Mouse (Mus musculus): ENCODE results near the gene Ndufa4. TPM values are rescaled to one million over a fixed set of nuclear protein-coding genes. Genes with fewer than 3 reads are reported as not detected.

Ndufa4 gene
- 795 TPM for polyA plus RNA-seq (2012; fragmentation: generic; extraction: Trizol)
- long read RNA-seq, experiment 1, transcript Ndufa4-205 (4 exons, 610 nt) = major isoform, 596 of 623 reads
- long read RNA-seq, experiment 1, partial matches to known transcripts = 14 of 623 reads
- long read RNA-seq, experiment 1, other reads (novel, unspliced or antisense) = 7 of 623 reads
- long read RNA-seq, experiment 2, transcript Ndufa4-205 (4 exons, 610 nt) = major isoform, 129 of 163 reads
- long read RNA-seq, experiment 2, partial matches to known transcripts = 32 of 163 reads
- long read RNA-seq, experiment 2, other reads (novel, unspliced or antisense) = 1 of 163 reads

DNA sequence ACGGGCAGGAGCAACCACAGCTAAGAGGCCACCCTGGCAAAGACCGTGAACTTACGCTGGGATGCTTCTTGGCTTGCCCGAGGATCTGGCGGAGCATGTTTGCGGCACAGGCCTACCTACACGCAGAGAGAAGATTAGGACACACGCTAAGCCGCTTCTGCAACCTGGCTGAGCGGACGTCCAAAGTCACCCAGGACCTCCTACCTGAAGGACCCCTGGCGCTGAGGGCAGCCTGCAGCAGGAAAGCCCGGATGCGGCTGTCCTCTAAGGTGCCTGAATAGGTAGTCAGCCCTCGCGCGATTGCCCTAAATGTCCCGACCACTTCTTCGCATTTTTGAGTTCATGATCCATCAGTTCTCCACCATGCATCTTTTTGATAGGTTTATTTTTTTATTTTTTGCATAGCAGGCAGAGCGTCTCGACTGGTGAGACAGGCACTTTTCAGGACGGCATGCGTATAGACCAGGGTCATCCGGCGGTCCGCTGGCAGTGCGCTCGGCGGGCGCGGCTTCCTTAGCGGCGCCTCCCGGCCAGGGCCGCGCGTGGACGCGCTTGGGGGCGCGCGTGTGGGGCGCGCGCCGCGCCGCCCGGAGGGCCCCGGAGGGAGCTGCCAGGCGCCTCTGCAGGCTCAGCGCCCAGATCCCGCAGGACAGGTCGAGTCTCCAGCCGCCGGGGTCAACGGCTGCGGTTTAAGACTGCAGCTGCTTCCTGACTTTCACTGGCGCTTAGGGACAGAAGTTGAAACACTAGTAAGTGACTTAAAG is at the start of gene Ndufa4, which contains the start of gene Phf14:
Gene Ndufa4, minus strand, starts transcription at position 229 of the 764 bp plus-strand sequence.
Gene Phf14, plus strand, starts transcription at position 541 of the 764 bp plus-strand sequence.
- peak within 1 kb of the TSS; percentile 92 for H3K4me3 ChIP-seq (ENCODE audit: insufficient read depth, poor library complexity, severe bottlenecking)
- peak within 1 kb of the TSS; percentile 99 for H3ac ChIP-seq (ENCODE audit: control insufficient read depth, insufficient read length, low read depth)
- peaks cover 28% of the 10 kb centered on the region for H3K36me3 ChIP-seq (ENCODE audit: control insufficient read depth, insufficient read depth)
- H3K79me2 ChIP-seq (ENCODE audit: control insufficient read depth, insufficient read depth) = peaks cover 49% of the 10 kb centered on the region
- peak; percentile 100 for TF ChIP-seq MAX (IDR thresholded peaks at IDR 0.05)
- TF ChIP-seq MYOD1 (IDR thresholded peaks at IDR 0.05; ENCODE audit: control insufficient read depth, insufficient read length, low read depth) = peak; percentile 72
- no peak for TF ChIP-seq USF1 (IDR thresholded peaks at IDR 0.05; ENCODE audit: low read depth)
- no peaks in the 10 kb centered on the region for H3K27me3 ChIP-seq (ENCODE audit: control insufficient read depth, insufficient read depth, insufficient read length)
- H3K79me3 ChIP-seq (ENCODE audit: low read depth) = peaks cover 48% of the 10 kb centered on the region

DNA sequence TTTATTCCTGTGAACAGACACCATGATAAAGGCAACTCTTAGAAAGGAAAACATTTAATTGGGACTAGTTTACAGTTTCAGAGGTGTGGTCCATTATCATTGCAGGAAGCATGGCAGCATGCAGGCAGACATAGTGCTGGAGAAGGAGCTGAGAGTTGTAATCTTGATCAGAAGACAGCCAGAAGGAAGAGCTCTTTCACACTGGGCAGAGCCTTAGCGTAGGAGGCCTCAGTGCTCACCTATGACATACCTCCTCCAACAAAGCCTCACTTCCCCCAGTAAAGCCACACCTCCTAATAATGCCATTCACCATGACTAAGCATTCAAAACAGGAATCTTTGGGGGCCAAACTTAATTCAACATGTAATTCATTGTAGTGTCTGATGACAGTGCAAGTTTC is 40.8 kb upstream of the Ndufa4 start:
- H3K79me2 ChIP-seq (ENCODE audit: control insufficient read depth, insufficient read depth) = peaks cover 8% of the 10 kb centered on the region
- peaks cover 36% of the 10 kb centered on the region for H3K36me3 ChIP-seq (ENCODE audit: control insufficient read depth, insufficient read depth)
- TF ChIP-seq USF1 (IDR thresholded peaks at IDR 0.05; ENCODE audit: low read depth) (no peak), MYOG (IDR thresholded peaks at IDR 0.05; ENCODE audit: control insufficient read depth, extremely low read depth, insufficient read length) (no peak), MAX (IDR thresholded peaks at IDR 0.05) (no peak), MYOD1 (IDR thresholded peaks at IDR 0.05; ENCODE audit: control insufficient read depth, insufficient read length, low read depth) (no peak), CTCF (IDR thresholded peaks at IDR 0.05; ENCODE audit: control insufficient read depth, insufficient read depth, insufficient read length) (no peak), FOSL1 (IDR thresholded peaks at IDR 0.05; ENCODE audit: insufficient read depth, low read length, poor library complexity, severe bottlenecking) (no peak), CEBPB (IDR thresholded peaks at IDR 0.05; ENCODE audit: low read depth) (no peak)
- no peak overlapping the region for H3K4me3 ChIP-seq (ENCODE audit: insufficient read depth, poor library complexity, severe bottlenecking)
- H3K79me3 ChIP-seq (ENCODE audit: low read depth) = peaks cover 18% of the 10 kb centered on the region
- H3K27me3 ChIP-seq (ENCODE audit: control insufficient read depth, insufficient read depth, insufficient read length) = no peaks in the 10 kb centered on the region
- H3ac ChIP-seq (ENCODE audit: control insufficient read depth, insufficient read length, low read depth) = no peak overlapping the region

DNA sequence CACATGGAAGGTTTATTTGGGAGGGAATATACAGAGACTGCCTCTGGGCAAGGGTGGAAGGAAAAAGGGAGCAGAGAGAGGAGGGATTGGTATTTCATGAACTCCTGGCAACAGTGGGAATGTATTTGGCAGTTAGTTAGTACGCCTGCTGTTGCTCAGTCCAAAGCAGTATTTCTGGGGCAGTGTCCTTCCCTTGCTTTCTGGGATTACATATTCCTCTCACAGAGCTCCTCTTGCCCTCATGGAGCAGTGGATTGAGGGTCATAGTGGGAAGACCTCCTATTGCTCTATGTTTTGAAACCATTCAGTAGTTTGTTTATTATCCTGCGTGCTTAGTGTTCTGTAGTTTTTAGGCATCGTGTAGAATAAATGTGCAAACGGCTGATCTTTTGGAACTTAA is 34.8 kb upstream of the Ndufa4 start:
- Histone ChIP-seq H3ac (ENCODE audit: control insufficient read depth, insufficient read length, low read depth) (no peak overlapping the region), H3K27me3 (ENCODE audit: control insufficient read depth, insufficient read depth, insufficient read length) (no peaks in the 10 kb centered on the region), H3K36me3 (ENCODE audit: control insufficient read depth, insufficient read depth) (peaks cover 33% of the 10 kb centered on the region), H3K79me2 (ENCODE audit: control insufficient read depth, insufficient read depth) (peaks cover 5% of the 10 kb centered on the region), H3K4me3 (ENCODE audit: insufficient read depth, poor library complexity, severe bottlenecking) (no peak overlapping the region), H3K79me3 (ENCODE audit: low read depth) (peaks cover 12% of the 10 kb centered on the region)
- TF ChIP-seq CEBPB (IDR thresholded peaks at IDR 0.05; ENCODE audit: low read depth) (no peak), CTCF (IDR thresholded peaks at IDR 0.05; ENCODE audit: control insufficient read depth, insufficient read depth, insufficient read length) (no peak), MYOD1 (IDR thresholded peaks at IDR 0.05; ENCODE audit: control insufficient read depth, insufficient read length, low read depth) (no peak), MYOG (IDR thresholded peaks at IDR 0.05; ENCODE audit: control insufficient read depth, extremely low read depth, insufficient read length) (no peak), MAX (IDR thresholded peaks at IDR 0.05) (no peak), USF1 (IDR thresholded peaks at IDR 0.05; ENCODE audit: low read depth) (no peak), FOSL1 (IDR thresholded peaks at IDR 0.05; ENCODE audit: insufficient read depth, low read length, poor library complexity, severe bottlenecking) (no peak)

DNA sequence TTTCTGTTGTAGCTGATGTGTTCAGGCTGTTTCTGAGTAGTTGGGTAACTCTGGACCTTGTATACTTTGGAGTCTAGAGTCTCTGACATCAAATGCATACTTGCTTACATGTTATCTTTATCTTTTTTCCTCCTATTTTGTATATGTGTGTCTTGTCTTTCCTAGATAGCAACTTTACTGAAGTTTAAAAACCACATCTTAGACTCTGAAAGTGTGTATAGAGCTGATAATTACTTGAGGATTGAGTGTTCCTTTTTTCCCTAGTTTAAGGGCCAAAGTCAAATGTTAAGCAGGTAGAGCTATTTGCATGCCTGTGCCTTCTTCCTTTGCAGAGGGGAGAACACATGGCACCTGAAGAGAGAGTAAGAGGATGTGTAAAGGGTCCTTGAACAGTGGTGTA is 33.6 kb upstream of the Ndufa4 start:
- Histone ChIP-seq H3K36me3 (ENCODE audit: control insufficient read depth, insufficient read depth) (peaks cover 31% of the 10 kb centered on the region), H3ac (ENCODE audit: control insufficient read depth, insufficient read length, low read depth) (no peak overlapping the region), H3K79me2 (ENCODE audit: control insufficient read depth, insufficient read depth) (peaks cover 15% of the 10 kb centered on the region), H3K79me3 (ENCODE audit: low read depth) (peaks cover 5% of the 10 kb centered on the region), H3K4me3 (ENCODE audit: insufficient read depth, poor library complexity, severe bottlenecking) (no peak overlapping the region), H3K27me3 (ENCODE audit: control insufficient read depth, insufficient read depth, insufficient read length) (no peaks in the 10 kb centered on the region)
- TF ChIP-seq FOSL1 (IDR thresholded peaks at IDR 0.05; ENCODE audit: insufficient read depth, low read length, poor library complexity, severe bottlenecking) = no peak
- TF ChIP-seq MYOG (IDR thresholded peaks at IDR 0.05; ENCODE audit: control insufficient read depth, extremely low read depth, insufficient read length) = no peak
- no peak for TF ChIP-seq CTCF (IDR thresholded peaks at IDR 0.05; ENCODE audit: control insufficient read depth, insufficient read depth, insufficient read length)
- TF ChIP-seq MAX (IDR thresholded peaks at IDR 0.05) = no peak
- TF ChIP-seq CEBPB (IDR thresholded peaks at IDR 0.05; ENCODE audit: low read depth) = no peak
- TF ChIP-seq USF1 (IDR thresholded peaks at IDR 0.05; ENCODE audit: low read depth) = no peak
- TF ChIP-seq MYOD1 (IDR thresholded peaks at IDR 0.05; ENCODE audit: control insufficient read depth, insufficient read length, low read depth) = no peak

DNA sequence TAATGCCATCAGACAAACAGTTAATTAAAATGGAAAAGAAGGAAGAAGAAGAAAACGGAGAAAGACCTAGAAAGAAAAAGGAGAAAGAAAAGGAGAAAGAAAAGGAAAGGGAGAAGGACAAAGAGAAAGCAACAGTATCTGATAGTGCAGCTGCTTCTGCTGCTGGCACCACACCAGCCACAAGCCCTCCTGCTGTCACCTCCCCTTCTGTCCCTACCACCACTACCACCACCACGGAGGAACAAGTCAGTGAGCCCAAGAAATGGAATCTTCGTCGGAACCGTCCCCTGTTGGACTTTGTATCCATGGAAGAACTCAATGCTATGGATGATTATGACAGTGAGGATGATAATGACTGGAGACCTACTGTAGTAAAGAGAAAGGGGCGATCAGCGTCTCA is 26.1 kb upstream of the Ndufa4 start:
- Histone ChIP-seq H3K4me3 (ENCODE audit: insufficient read depth, poor library complexity, severe bottlenecking) (no peak overlapping the region), H3K79me2 (ENCODE audit: control insufficient read depth, insufficient read depth) (peaks cover 62% of the 10 kb centered on the region), H3K36me3 (ENCODE audit: control insufficient read depth, insufficient read depth) (peaks cover 20% of the 10 kb centered on the region), H3K27me3 (ENCODE audit: control insufficient read depth, insufficient read depth, insufficient read length) (no peaks in the 10 kb centered on the region), H3ac (ENCODE audit: control insufficient read depth, insufficient read length, low read depth) (no peak overlapping the region), H3K79me3 (ENCODE audit: low read depth) (peaks cover 16% of the 10 kb centered on the region)
- TF ChIP-seq FOSL1 (IDR thresholded peaks at IDR 0.05; ENCODE audit: insufficient read depth, low read length, poor library complexity, severe bottlenecking) (no peak), MYOG (IDR thresholded peaks at IDR 0.05; ENCODE audit: control insufficient read depth, extremely low read depth, insufficient read length) (no peak), USF1 (IDR thresholded peaks at IDR 0.05; ENCODE audit: low read depth) (no peak), MYOD1 (IDR thresholded peaks at IDR 0.05; ENCODE audit: control insufficient read depth, insufficient read length, low read depth) (no peak), CTCF (IDR thresholded peaks at IDR 0.05; ENCODE audit: control insufficient read depth, insufficient read depth, insufficient read length) (no peak), MAX (IDR thresholded peaks at IDR 0.05) (no peak), CEBPB (IDR thresholded peaks at IDR 0.05; ENCODE audit: low read depth) (no peak)
